Mouse (Mus musculus): ENCODE measurements around the gene Cdadc1. TPM values are rescaled to one million over a fixed set of nuclear protein-coding genes. Genes with fewer than 3 reads are reported as not detected.

The Cdadc1 gene
- polyA plus RNA-seq, 1 experiment from 2014 or later, result 38.8 TPM

DNA sequence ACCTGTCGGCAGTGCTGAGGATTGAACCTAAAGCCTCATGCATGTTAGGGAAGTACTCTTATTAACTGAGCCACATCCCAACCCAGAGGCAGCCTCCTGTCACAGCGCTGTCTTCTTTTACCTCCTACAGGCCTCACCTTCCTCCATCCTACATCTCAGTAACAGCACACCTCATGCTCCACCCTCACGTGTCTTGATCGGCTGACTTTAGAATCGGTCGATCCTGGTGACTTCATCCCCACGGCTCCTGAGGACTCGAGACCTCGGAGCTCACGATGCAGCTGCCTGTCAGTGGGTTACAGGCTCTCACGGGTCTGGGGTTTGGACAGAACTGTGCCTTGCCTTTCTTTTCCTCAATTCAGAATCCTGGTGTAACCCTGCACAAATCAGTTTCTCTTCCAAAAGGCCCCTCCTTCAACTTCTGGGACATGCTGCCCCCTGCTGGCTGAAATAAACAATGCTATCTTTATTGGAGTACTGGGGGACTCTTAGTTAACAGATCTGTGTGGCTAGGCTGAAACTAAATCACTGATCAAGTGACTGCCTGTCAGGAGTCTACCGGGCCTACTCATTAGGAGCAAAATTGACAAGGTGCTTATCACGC lies 41.7 kb downstream of the Cdadc1 start:
- 0 out of 2 replicates have a peak, but pooled peaks have one; percentile 44 for ATAC-seq (replicated peaks; ENCODE audit: low FRiP score, low TSS enrichment, low read depth)
- Histone ChIP-seq H3K4me2 (ENCODE audit: low read length) (no peak overlapping the region), H3K9me3 (ENCODE audit: control insufficient read depth, low read length) (no peaks in the 10 kb centered on the region), H3K4me1 (replicated peaks; ENCODE audit: control insufficient read depth, insufficient read depth, low read length) (peaks cover 4% of the 10 kb centered on the region; the same call in 1 of the 2 replicates), H3K36me3 (ENCODE audit: control insufficient read depth, insufficient read depth, low read length) (no peaks in the 10 kb centered on the region), H3K9ac (ENCODE audit: low read length) (no peak overlapping the region), H3K27ac (ENCODE audit: low read depth) (no peak overlapping the region), H3K4me3 (ENCODE audit: low read depth, low read length) (no peak overlapping the region), H3K27me3 (replicated peaks; ENCODE audit: control insufficient read depth, insufficient read depth, low read length) (no peaks in the 10 kb centered on the region)
- DNase-seq (ENCODE audit: low spot score), result peak; percentile 90
- 48% methylated on average over 13 of the region's 13 CpGs for WGBS

- DNase-seq (ENCODE audit: low spot score) (no peak), ATAC-seq (replicated peaks; ENCODE audit: low FRiP score, low TSS enrichment, low read depth) (no peak)
- no peaks in the 10 kb centered on the region for H3K27me3 ChIP-seq (replicated peaks; ENCODE audit: control insufficient read depth, insufficient read depth, low read length)
- H3K9ac ChIP-seq (ENCODE audit: low read length), result no peak overlapping the region
- 68% methylated on average over 8 of the region's 8 CpGs for WGBS
- H3K4me3 ChIP-seq (ENCODE audit: low read depth, low read length), result no peak overlapping the region
- peaks cover 4% of the 10 kb centered on the region; the same call in 1 of the 2 replicates for H3K4me1 ChIP-seq (replicated peaks; ENCODE audit: control insufficient read depth, insufficient read depth, low read length)
- H3K36me3 ChIP-seq (ENCODE audit: control insufficient read depth, insufficient read depth, low read length), result no peaks in the 10 kb centered on the region
- no peak overlapping the region for H3K4me2 ChIP-seq (ENCODE audit: low read length)
- H3K9me3 ChIP-seq (ENCODE audit: control insufficient read depth, low read length), result no peaks in the 10 kb centered on the region
- no peak overlapping the region for H3K27ac ChIP-seq (ENCODE audit: low read depth)
Observed at GRCm38 (mm10) chr14:59555018-59555417, 42.7 kb downstream of the Cdadc1 start.

DNA sequence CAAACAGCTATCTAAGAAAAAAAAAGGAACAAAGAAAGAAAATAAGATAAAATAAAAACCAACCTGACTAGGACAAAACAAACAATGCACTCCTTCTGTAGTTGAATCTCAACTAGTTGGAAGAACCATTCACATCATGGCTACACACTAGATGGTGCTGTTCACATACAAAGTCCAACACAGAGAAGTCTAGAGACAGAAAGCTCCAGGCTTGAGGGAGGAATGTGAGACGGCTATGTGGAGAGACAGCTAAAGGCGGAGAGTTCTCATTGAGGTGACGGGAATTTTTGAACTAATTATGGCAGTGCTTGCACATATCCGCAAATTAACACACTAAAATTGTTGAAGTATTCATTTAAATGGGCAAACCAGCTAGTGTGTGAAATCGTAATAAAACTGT lies 43.7 kb downstream of the Cdadc1 start:
- Histone ChIP-seq H3K4me2 (ENCODE audit: low read length) (no peak overlapping the region), H3K9me3 (ENCODE audit: control insufficient read depth, low read length) (no peaks in the 10 kb centered on the region), H3K9ac (ENCODE audit: low read length) (no peak overlapping the region), H3K4me3 (ENCODE audit: low read depth, low read length) (no peak overlapping the region), H3K27ac (ENCODE audit: low read depth) (no peak overlapping the region), H3K4me1 (replicated peaks; ENCODE audit: control insufficient read depth, insufficient read depth, low read length) (peaks cover 4% of the 10 kb centered on the region; the same call in 1 of the 2 replicates), H3K36me3 (ENCODE audit: control insufficient read depth, insufficient read depth, low read length) (no peaks in the 10 kb centered on the region), H3K27me3 (replicated peaks; ENCODE audit: control insufficient read depth, insufficient read depth, low read length) (no peaks in the 10 kb centered on the region)
- 77% methylated on average over 5 of the region's 5 CpGs for WGBS
- DNase-seq (ENCODE audit: low spot score) (no peak), ATAC-seq (replicated peaks; ENCODE audit: low FRiP score, low TSS enrichment, low read depth) (no peak)

GRCm38 (mm10) chr14:59551956-59552355 lies 45.8 kb downstream of the Cdadc1 start:
- 29% methylated on average over 8 of the region's 8 CpGs for WGBS
- H3K4me3 ChIP-seq (ENCODE audit: low read depth, low read length), result no peak overlapping the region
- no peak overlapping the region for H3K27ac ChIP-seq (ENCODE audit: low read depth)
- ATAC-seq (replicated peaks; ENCODE audit: low FRiP score, low TSS enrichment, low read depth), result no peak
- H3K4me1 ChIP-seq (replicated peaks; ENCODE audit: control insufficient read depth, insufficient read depth, low read length), result peaks cover 4% of the 10 kb centered on the region; the same call in 1 of the 2 replicates
- no peak for DNase-seq (ENCODE audit: low spot score)
- H3K4me2 ChIP-seq (ENCODE audit: low read length), result no peak overlapping the region
- H3K27me3 ChIP-seq (replicated peaks; ENCODE audit: control insufficient read depth, insufficient read depth, low read length), result no peaks in the 10 kb centered on the region
- no peaks in the 10 kb centered on the region for H3K36me3 ChIP-seq (ENCODE audit: control insufficient read depth, insufficient read depth, low read length)
- no peak overlapping the region for H3K9ac ChIP-seq (ENCODE audit: low read length)
- no peaks in the 10 kb centered on the region for H3K9me3 ChIP-seq (ENCODE audit: control insufficient read depth, low read length)

GRCm38 (mm10) chr14:59550841-59551240 lies 46.9 kb downstream of the Cdadc1 start:
- H3K4me2 ChIP-seq (ENCODE audit: low read length), result no peak overlapping the region
- no peaks in the 10 kb centered on the region for H3K36me3 ChIP-seq (ENCODE audit: control insufficient read depth, insufficient read depth, low read length)
- H3K4me1 ChIP-seq (replicated peaks; ENCODE audit: control insufficient read depth, insufficient read depth, low read length), result peaks cover 4% of the 10 kb centered on the region; the same call in 1 of the 2 replicates
- H3K27ac ChIP-seq (ENCODE audit: low read depth), result no peak overlapping the region
- H3K9ac ChIP-seq (ENCODE audit: low read length), result no peak overlapping the region
- no peak overlapping the region for H3K4me3 ChIP-seq (ENCODE audit: low read depth, low read length)
- no peaks in the 10 kb centered on the region for H3K27me3 ChIP-seq (replicated peaks; ENCODE audit: control insufficient read depth, insufficient read depth, low read length)
- no peak for DNase-seq (ENCODE audit: low spot score)
- no peaks in the 10 kb centered on the region for H3K9me3 ChIP-seq (ENCODE audit: control insufficient read depth, low read length)
- 83% methylated on average over 2 of the region's 2 CpGs for WGBS
- 0 out of 2 replicates have a peak, but pooled peaks have one; percentile 6 for ATAC-seq (replicated peaks; ENCODE audit: low FRiP score, low TSS enrichment, low read depth)

- ATAC-seq (replicated peaks; ENCODE audit: low FRiP score, low TSS enrichment, low read depth) (no peak), DNase-seq (ENCODE audit: low spot score) (no peak)
- Histone ChIP-seq H3K9me3 (ENCODE audit: control insufficient read depth, low read length) (no peaks in the 10 kb centered on the region), H3K27ac (ENCODE audit: low read depth) (no peak overlapping the region), H3K4me3 (ENCODE audit: low read depth, low read length) (no peak overlapping the region), H3K36me3 (ENCODE audit: control insufficient read depth, insufficient read depth, low read length) (no peaks in the 10 kb centered on the region), H3K9ac (ENCODE audit: low read length) (no peak overlapping the region), H3K4me1 (replicated peaks; ENCODE audit: control insufficient read depth, insufficient read depth, low read length) (peaks cover 4% of the 10 kb centered on the region; the same call in 1 of the 2 replicates), H3K4me2 (ENCODE audit: low read length) (no peak overlapping the region), H3K27me3 (replicated peaks; ENCODE audit: control insufficient read depth, insufficient read depth, low read length) (no peaks in the 10 kb centered on the region)
- WGBS, result 77% methylated on average over 6 of the region's 6 CpGs
Observed at GRCm38 (mm10) chr14:59549106-59549505, 48.7 kb downstream of the Cdadc1 start.

- DNase-seq (ENCODE audit: low spot score), result no peak
- Histone ChIP-seq H3K36me3 (ENCODE audit: control insufficient read depth, insufficient read depth, low read length) (no peaks in the 10 kb centered on the region), H3K9me3 (ENCODE audit: control insufficient read depth, low read length) (no peaks in the 10 kb centered on the region), H3K4me1 (replicated peaks; ENCODE audit: control insufficient read depth, insufficient read depth, low read length) (peaks cover 4% of the 10 kb centered on the region; the same call in 1 of the 2 replicates), H3K4me3 (ENCODE audit: low read depth, low read length) (no peak overlapping the region), H3K27me3 (replicated peaks; ENCODE audit: control insufficient read depth, insufficient read depth, low read length) (no peaks in the 10 kb centered on the region), H3K9ac (ENCODE audit: low read length) (no peak overlapping the region), H3K27ac (ENCODE audit: low read depth) (no peak overlapping the region), H3K4me2 (ENCODE audit: low read length) (no peak overlapping the region)
- WGBS, result 40% methylated on average over 2 of the region's 2 CpGs
- no peak for ATAC-seq (replicated peaks; ENCODE audit: low FRiP score, low TSS enrichment, low read depth)
Observed at GRCm38 (mm10) chr14:59548532-59548931, 49.2 kb downstream of the Cdadc1 start.

- no peaks in the 10 kb centered on the region for H3K27me3 ChIP-seq (replicated peaks; ENCODE audit: control insufficient read depth, insufficient read depth, low read length)
- no peak overlapping the region for H3K9ac ChIP-seq (ENCODE audit: low read length)
- DNase-seq (ENCODE audit: low spot score) (no peak), ATAC-seq (replicated peaks; ENCODE audit: low FRiP score, low TSS enrichment, low read depth) (no peak)
- H3K4me2 ChIP-seq (ENCODE audit: low read length), result no peak overlapping the region
- H3K4me3 ChIP-seq (ENCODE audit: low read depth, low read length), result no peak overlapping the region
- H3K4me1 ChIP-seq (replicated peaks; ENCODE audit: control insufficient read depth, insufficient read depth, low read length), result peaks cover 4% of the 10 kb centered on the region; the same call in 1 of the 2 replicates
- no peaks in the 10 kb centered on the region for H3K36me3 ChIP-seq (ENCODE audit: control insufficient read depth, insufficient read depth, low read length)
- 47% methylated on average over 5 of the region's 5 CpGs for WGBS
- no peaks in the 10 kb centered on the region for H3K9me3 ChIP-seq (ENCODE audit: control insufficient read depth, low read length)
- no peak overlapping the region for H3K27ac ChIP-seq (ENCODE audit: low read depth)
Observed at GRCm38 (mm10) chr14:59547530-59547929, 50.2 kb downstream of the Cdadc1 start.
